Mouse (Mus musculus) adipose tissue, adult 10 weeks (tissue): ENCODE results near the gene Gm9758. TPM values are rescaled to one million over a fixed set of nuclear protein-coding genes. Genes with fewer than 3 reads are reported as not detected.

ENCODE experiments used
- polyA plus RNA-seq: library from polyadenylated mRNA; stranded (reverse); fragments of 350-450 nt; fragmentation: Illumina TruSeq; extraction: RNeasy Lipid Tissue Mini Kit (QIAGEN cat#74804); gene quantifications from one replicate; pipeline ENCODE4 v1.2.3, GENCODE M21; 2014; ENCODE audit warnings: low read depth, low replicate concordance

Gene Gm9758
- 0.31 TPM for polyA plus RNA-seq

GRCm38 (mm10) chr5:14914799-14915198 lies at the start of gene Gm9758:
Gene Gm9758, minus strand, starts transcription at chr5:14914899.

GRCm38 (mm10) chr5:14938329-14938728 lies 23.6 kb upstream of the Gm9758 start, which contains the start of gene Speer4e:
Gene Speer4e, minus strand, starts transcription at chr5:14938429.

Other genes with a start within 250 kb of the Gm9758 start
- 0.46 TPM for gene Speer4e, start 23.5 kb upstream of the Gm9758 start, polyA plus RNA-seq
- not detected for gene Gm10354, start 64.0 kb upstream of the Gm9758 start, polyA plus RNA-seq
- not detected for gene Gm17019, start 118.1 kb upstream of the Gm9758 start, polyA plus RNA-seq